ENCODE assay signal across 8 mouse cellular contexts in the genomic region with DNA sequence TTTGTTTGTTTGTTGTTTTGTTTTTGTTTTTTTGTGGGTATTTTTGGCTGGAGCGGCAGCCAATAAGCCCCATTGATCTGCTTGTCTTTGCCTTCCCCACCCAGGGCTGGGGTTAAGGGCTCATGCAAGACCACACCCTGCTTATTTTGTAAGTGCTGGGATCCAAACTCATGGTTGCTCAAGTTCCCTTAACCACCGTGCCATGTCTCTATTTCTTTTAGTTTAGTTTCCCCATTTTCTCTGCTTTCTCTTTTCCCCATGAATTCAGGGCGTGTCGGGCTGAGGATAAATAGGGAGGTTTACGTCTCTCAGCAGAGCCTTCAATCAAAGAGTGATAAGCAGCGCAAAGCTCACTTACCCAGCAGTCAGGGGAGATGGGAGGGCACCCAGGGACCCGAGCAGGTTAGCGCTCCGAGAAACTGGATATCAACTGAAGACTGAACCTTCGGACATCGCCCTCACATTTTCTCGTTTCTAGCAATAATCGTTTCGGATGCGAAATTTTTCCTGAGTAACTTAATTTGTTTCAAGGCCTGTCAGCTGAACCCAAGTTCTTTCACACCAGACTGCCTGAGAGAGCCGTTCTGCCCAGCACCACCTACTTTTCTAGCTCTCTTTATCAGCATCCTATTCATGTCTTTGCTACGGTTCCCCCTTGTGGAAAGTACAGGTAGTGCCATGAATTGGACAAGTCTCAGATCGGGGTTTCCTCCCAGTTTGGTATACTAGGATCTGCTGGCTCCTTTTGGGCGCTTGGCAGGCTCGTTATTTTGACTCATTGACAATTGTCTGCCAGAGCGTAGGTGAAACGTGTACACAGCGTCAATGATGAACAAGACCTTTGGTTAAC. TPM values are rescaled to one million over a fixed set of nuclear protein-coding genes. Genes with fewer than 3 reads are reported as not detected.
A peak's percentile ranks its signal among the peaks of the same experiment; 100 is the strongest.
DNase-seq lines count a peak whose midpoint lies in the region; ATAC-seq and TF ChIP-seq lines count a peak whose summit lies in the region.

No protein-coding gene starts in this region.

- H3K4me1 ChIP-seq in intestine, postnatal 0 days (replicated peaks; ENCODE audit: control insufficient read depth, insufficient read depth, low read length): no peaks in the 10 kb centered on the region

- ATAC-seq in granulocyte monocyte progenitor cell, adult 5-6 weeks (replicated peaks; ENCODE audit: poor library complexity, severe bottlenecking): peak; percentile 83
- ATAC-seq in intestine, postnatal 0 days: peak; percentile 66

- H3K36me3 ChIP-seq in intestine, postnatal 0 days (ENCODE audit: control insufficient read depth, insufficient read depth): no peaks in the 10 kb centered on the region

- TF ChIP-seq CTCF in intestine, postnatal 0 days (IDR thresholded peaks at IDR 0.05; ENCODE audit: low read depth): peak; percentile 92

- H3K9ac ChIP-seq in intestine, postnatal 0 days (ENCODE audit: low read depth, low read length): no peak overlapping the region

- 0 out of 2 replicates have a peak, but pooled peaks cover 3% of the 10 kb centered on the region for H3K27me3 ChIP-seq in intestine, postnatal 0 days (replicated peaks; ENCODE audit: control insufficient read depth, insufficient read depth, low read length)

- intact Hi-C loops in left cerebral cortex, postnatal 25 days (cut with DNase I): loop anchor here (1.0 kb wide), 1 partner anchor 99 kb away; no protein-coding TSS in a partner anchor

- 14% methylated on average over 23 of the region's 23 CpGs for WGBS in intestine, postnatal 0 days

- H3K4me3 ChIP-seq in intestine, postnatal 0 days (ENCODE audit: low read depth, low read length): 0 out of 2 replicates have a peak overlapping the region, but pooled peaks have one; percentile 2

- no peaks in the 10 kb centered on the region for H3K9me3 ChIP-seq in intestine, postnatal 0 days (ENCODE audit: control insufficient read depth)

- peak; percentile 54 to 72 for DNase-seq in urinary bladder, adult 18-20 months (ENCODE audit: low spot score in 2 of 2)
- no peak for DNase-seq in urinary bladder, adult 2 months (ENCODE audit: low spot score)
- DNase-seq in embryo, embryonic 9.5 days (ENCODE audit: extremely low spot score): peak; percentile 84
- peak; percentile 88 to 95 for DNase-seq in left cerebral cortex, postnatal 25 days (ENCODE audit: low spot score in 2 of 2)
- peak; percentile 90 for DNase-seq in mesoderm, embryonic 11.5 days (ENCODE audit: low read depth, low spot score)
- peak; percentile 78 to 83 for DNase-seq in right cerebral cortex, postnatal 36 days (ENCODE audit: low spot score in 2 of 2)

- peak overlapping the region; percentile 49 for H3K4me2 ChIP-seq in intestine, postnatal 0 days (replicated peaks; ENCODE audit: low read depth)

- no peak overlapping the region for H3K27ac ChIP-seq in intestine, postnatal 0 days (ENCODE audit: low read depth, low read length)

RNA-seq across cellular contexts. Expression of gene Dennd2a, which starts 4.7 kb away (rescaled TPM):
- polyA plus RNA-seq in urinary bladder, adult 2 months (2012; rRNA removed): 10.8 and 14.9 TPM in 2 replicates
- 0.13 TPM in 1 of 2 replicates, not detected in the other for total RNA-seq in granulocyte monocyte progenitor cell, adult 5-6 weeks (2014; fragmentation: Nextera tagmentation)
- 0.15 and 0.52 TPM in 2 replicates for total RNA-seq in granulocyte monocyte progenitor cell, adult 5-6 weeks (2017)
- polyA plus RNA-seq in intestine, postnatal 0 days (2015; fragmentation: Nextera tagmentation; extraction: Ambion mirVana): 3.8 and 3.9 TPM in 2 replicates
- total RNA-seq in left cerebral cortex, postnatal 25 days (2021): 10 to 100 TPM; 20.2 to 22.0 TPM

RNA-seq across cellular contexts. Expression of gene Adck2, which starts 11.3 kb away (rescaled TPM):
- polyA plus RNA-seq in urinary bladder, adult 2 months (2012; rRNA removed): 19.4 and 21.9 TPM in 2 replicates
- 9.7 and 16.2 TPM in 2 replicates for total RNA-seq in granulocyte monocyte progenitor cell, adult 5-6 weeks (2014; fragmentation: Nextera tagmentation)
- 3.8 and 11.6 TPM in 2 replicates for total RNA-seq in granulocyte monocyte progenitor cell, adult 5-6 weeks (2017)
- 18.0 and 19.4 TPM in 2 replicates for polyA plus RNA-seq in intestine, postnatal 0 days (2015; fragmentation: Nextera tagmentation; extraction: Ambion mirVana)
- total RNA-seq in left cerebral cortex, postnatal 25 days (2021): 10 to 100 TPM; 28.1 to 31.0 TPM

RNA-seq across cellular contexts. Expression of gene Gm42420, which starts 23.2 kb away (rescaled TPM):
- polyA plus RNA-seq in urinary bladder, adult 2 months (2012; rRNA removed): 1.2 and 1.9 TPM in 2 replicates
- 2.4 and 4.0 TPM in 2 replicates for total RNA-seq in granulocyte monocyte progenitor cell, adult 5-6 weeks (2014; fragmentation: Nextera tagmentation)
- 0.90 and 1.4 TPM in 2 replicates for total RNA-seq in granulocyte monocyte progenitor cell, adult 5-6 weeks (2017)
- 0.60 and 2.0 TPM in 2 replicates for polyA plus RNA-seq in intestine, postnatal 0 days (2015; fragmentation: Nextera tagmentation; extraction: Ambion mirVana)
- total RNA-seq in left cerebral cortex, postnatal 25 days (2021): under 1 TPM in 1 of 2 experiments, not detected in 1; 0.80 TPM

RNA-seq across cellular contexts. Expression of gene Ndufb2, which starts 30.0 kb away (rescaled TPM):
- 141 and 189 TPM in 2 replicates for polyA plus RNA-seq in urinary bladder, adult 2 months (2012; rRNA removed)
- total RNA-seq in granulocyte monocyte progenitor cell, adult 5-6 weeks (2014; fragmentation: Nextera tagmentation): 165 and 172 TPM in 2 replicates
- 93.4 and 107 TPM in 2 replicates for total RNA-seq in granulocyte monocyte progenitor cell, adult 5-6 weeks (2017)
- 483 and 498 TPM in 2 replicates for polyA plus RNA-seq in intestine, postnatal 0 days (2015; fragmentation: Nextera tagmentation; extraction: Ambion mirVana)
- 100 to 1,000 TPM; 175 to 187 TPM for total RNA-seq in left cerebral cortex, postnatal 25 days (2021)

Comparison
In these comparisons a context has a peak if more than half of its experiments do, and no peak if none do; other contexts are left out.
1. RNA of gene Dennd2a, which starts 4.7 kb away (total RNA-seq): 20.2 to 22.0 TPM in left cerebral cortex, postnatal 25 days; 0.13 to 0.52 TPM in granulocyte monocyte progenitor cell, adult 5-6 weeks; every median in the first group is over 10 times any median in the second.